Mouse (Mus musculus) neural tube, embryonic 14.5 days (tissue): ENCODE measurements around the gene Pias1. TPM values are rescaled to one million over a fixed set of nuclear protein-coding genes. Genes with fewer than 3 reads are reported as not detected.

Experiments
- ATAC-seq: fragments of 200-750 bp; cut with Nextera tagmentation; 2 replicates; pipeline ENCODE4 v1.8.0; 2017; ENCODE audit warnings: low read depth, mild to moderate bottlenecking, moderate TSS enrichment, moderate library complexity
- H3K27ac ChIP-seq: fragments of 300-500 bp; sonication (generic); 2 replicates; pipeline ENCODE4 v1.5.1; 2014; ENCODE audit warnings: low read depth, mild to moderate bottlenecking, control low read depth, low read length, moderate library complexity, mixed read lengths
- H3K27me3 ChIP-seq: fragments of 300-500 bp; sonication (generic); 2 replicates; pipeline ENCODE4 v1.6.1; 2014; ENCODE audit warnings: low read length; ENCODE audit not compliant: control insufficient read depth, insufficient read depth
- H3K36me3 ChIP-seq: fragments of 300-500 bp; sonication (generic); 2 replicates; pipeline ENCODE4 v1.6.1; 2014; ENCODE audit warnings: low read length, mixed read lengths; ENCODE audit not compliant: control insufficient read depth, insufficient read depth
- H3K4me1 ChIP-seq: fragments of 300-500 bp; sonication (generic); 2 replicates; pipeline ENCODE4 v1.6.1; 2014; ENCODE audit warnings: low read length; ENCODE audit not compliant: control insufficient read depth, insufficient read depth
- H3K4me2 ChIP-seq: fragments of 300-500 bp; sonication (generic); 2 replicates; pipeline ENCODE4 v1.6.1; 2014; ENCODE audit warnings: mild to moderate bottlenecking, low read depth, low read length, control low read depth
- H3K4me3 ChIP-seq: fragments of 300-500 bp; sonication (generic); 2 replicates; pipeline ENCODE4 v1.5.1; 2014; ENCODE audit warnings: low read depth, low read length, control low read depth, mixed read lengths
- H3K9ac ChIP-seq: fragments of 300-500 bp; sonication (generic); replicated peaks from 2 replicates; pipeline ENCODE4 v1.6.1; 2014; ENCODE audit warnings: low read depth, mild to moderate bottlenecking, control low read depth, low read length, mixed read lengths
- H3K9me3 ChIP-seq: fragments of 300-500 bp; sonication (generic); 2 replicates; pipeline ENCODE4 v1.6.1; 2016; ENCODE audit warnings: low read length; ENCODE audit not compliant: control insufficient read depth
- WGBS: fragments of 180-500 bp; shearing (Covaris S2); extraction: QIAGEN DNeasy Blood & Tissue Kit; methylation state at CpG from one replicate; pipeline ENCODE4 v1.1.7; 2014; 5-methylcytosine and 5-hydroxymethylcytosine counted together
- polyA plus RNA-seq: library from polyadenylated mRNA; unstranded; fragments of >200 nt; fragmentation: Nextera tagmentation; extraction: Ambion mirVana; gene quantifications from 2 replicates; pipeline ENCODE4 v1.2.1, GENCODE M21; 2014

The Pias1 gene
- polyA plus RNA-seq, 1 experiment from 2014 or later: 62.6 TPM

- 30% methylated on average over 4 of the region's 4 CpGs for WGBS
- H3K4me2 ChIP-seq: no peak overlapping the region
- no peaks in the 10 kb centered on the region for H3K27me3 ChIP-seq
- ATAC-seq: no peak
- no peak overlapping the region for H3K27ac ChIP-seq
- peaks cover 5% of the 10 kb centered on the region; the same call in 1 of the 2 replicates for H3K4me1 ChIP-seq
- no peaks in the 10 kb centered on the region for H3K36me3 ChIP-seq
- no peak overlapping the region for H3K4me3 ChIP-seq
- H3K9ac ChIP-seq: no peak overlapping the region
- H3K9me3 ChIP-seq: no peaks in the 10 kb centered on the region
Observed at GRCm38 (mm10) chr9:62835705-62836446, 151.8 kb downstream of the Pias1 start.

- Histone ChIP-seq H3K27ac (no peak overlapping the region), H3K4me2 (no peak overlapping the region), H3K27me3 (no peaks in the 10 kb centered on the region), H3K9ac (no peak overlapping the region), H3K36me3 (no peaks in the 10 kb centered on the region), H3K9me3 (no peaks in the 10 kb centered on the region), H3K4me3 (no peak overlapping the region), H3K4me1 (peaks cover 5% of the 10 kb centered on the region; the same call in 1 of the 2 replicates)
- WGBS: 92% methylated on average over 5 of the region's 5 CpGs
- ATAC-seq: no peak
Observed at GRCm38 (mm10) chr9:62834906-62835305, 152.8 kb downstream of the Pias1 start.

- no peak overlapping the region for H3K4me2 ChIP-seq
- no peak overlapping the region for H3K4me3 ChIP-seq
- H3K9me3 ChIP-seq: no peaks in the 10 kb centered on the region
- no peak overlapping the region for H3K27ac ChIP-seq
- H3K4me1 ChIP-seq: peaks cover 8% of the 10 kb centered on the region; the same call in 1 of the 2 replicates
- 82% methylated on average over 6 of the region's 6 CpGs for WGBS
- no peaks in the 10 kb centered on the region for H3K27me3 ChIP-seq
- H3K36me3 ChIP-seq: no peaks in the 10 kb centered on the region
- no peak for ATAC-seq
- H3K9ac ChIP-seq: no peak overlapping the region
Observed at GRCm38 (mm10) chr9:62829877-62830276, 157.8 kb downstream of the Pias1 start.

GRCm38 (mm10) chr9:62828662-62829086 is 159.1 kb downstream of the Pias1 start:
- Histone ChIP-seq H3K9me3 (no peaks in the 10 kb centered on the region), H3K36me3 (no peaks in the 10 kb centered on the region), H3K27me3 (no peaks in the 10 kb centered on the region), H3K27ac (no peak overlapping the region), H3K4me2 (peak overlapping the region; percentile 48), H3K9ac (no peak overlapping the region), H3K4me3 (peak overlapping the region; percentile 24), H3K4me1 (peaks cover 8% of the 10 kb centered on the region; the same call in 1 of the 2 replicates)
- under 1% methylated on average over 23 of the region's 23 CpGs for WGBS
- peak; percentile 93 for ATAC-seq

Other genes starting within 250 kb of the Pias1 start
- 77.7 and 90.1 TPM in 2 replicates for gene Fem1b, start 176.0 kb downstream of the Pias1 start, polyA plus RNA-seq
- 5.3 TPM in 2 replicates for gene Cln6, start 149.1 kb downstream of the Pias1 start, polyA plus RNA-seq
- gene Calml4, start 129.8 kb downstream of the Pias1 start, polyA plus RNA-seq: 7.5 and 7.6 TPM in 2 replicates
- gene Skor1, start 161.0 kb upstream of the Pias1 start, polyA plus RNA-seq: 22.7 and 23.2 TPM in 2 replicates